Mouse (Mus musculus) MEL (cell line): ENCODE results near the gene Spdye4b.
"Not testable (repeated sequence)": the region's sequence is repeated elsewhere in the genome, so short reads cannot be mapped to it uniquely, and the experiment has no call there.

Source experiments
- CHD1 ChIP-seq: IDR thresholded peaks from 2 replicates; pipeline ENCODE4 v1.6.1; 2012; ENCODE audit warnings: low read depth, mild to moderate bottlenecking, inconsistent platforms, low read length, improper control_type of control experiment
- CHD2 ChIP-seq: IDR thresholded peaks from 2 replicates; pipeline ENCODE4 v1.6.1; 2011; ENCODE audit warnings: low read length, improper control_type of control experiment
- CTCF ChIP-seq, 3 experiments: IDR thresholded peaks in 2 of 3; conservative IDR thresholded peaks in 1 of 3; 2 replicates each; pipeline ENCODE4 v1.5.1; 2011 to 2012; ENCODE audit warnings: low read length in 3 of 3, low read depth in 2 of 3, mild to moderate bottlenecking in 2 of 3, improper control_type of control experiment in 1 of 3, inconsistent platforms in 1 of 3, mixed read lengths in 1 of 3, moderate library complexity in 1 of 3; ENCODE audit not compliant: control insufficient read depth in 1 of 3, insufficient read depth in 1 of 3, poor library complexity in 1 of 3, severe bottlenecking in 1 of 3
- E2F4 ChIP-seq: IDR thresholded peaks from 2 replicates; pipeline ENCODE4 v1.6.1; 2011; ENCODE audit warnings: low read depth, low read length, improper control_type of control experiment, borderline replicate concordance
- ELF1 ChIP-seq: IDR thresholded peaks from 2 replicates; pipeline ENCODE4 v1.6.1; 2014; ENCODE audit warnings: low read depth, mild to moderate bottlenecking, inconsistent platforms, low read length, improper control_type of control experiment, moderate library complexity
- EP300 ChIP-seq, 2 experiments: IDR thresholded peaks; 2 replicates each; pipeline ENCODE4 v1.6.1; 2011; ENCODE audit warnings: improper control_type of control experiment in 2 of 2, low read length in 2 of 2, low read depth in 1 of 2, mild to moderate bottlenecking in 1 of 2
- POLR2A ChIP-seq, 2 experiments: IDR thresholded peaks; 2 replicates each; pipeline ENCODE4 v1.6.1; 2011 to 2012; ENCODE audit warnings: low read length in 2 of 2, mild to moderate bottlenecking in 2 of 2, control low read depth in 1 of 2, improper control_type of control experiment in 1 of 2, low read depth in 1 of 2, moderate library complexity in 1 of 2; ENCODE audit not compliant: control insufficient read depth in 1 of 2, insufficient read depth in 1 of 2, poor library complexity in 1 of 2
- TCF12 ChIP-seq: IDR thresholded peaks from 2 replicates; pipeline ENCODE4 v1.6.1; 2014; ENCODE audit warnings: low read depth, mild to moderate bottlenecking, inconsistent platforms, low read length, improper control_type of control experiment, moderate library complexity

GRCm38 (mm10) chr5:143194747-143195146 lies 13.9 kb downstream of the Spdye4b start:
- not testable (repeated sequence) for TF ChIP-seq E2F4; EP300 (IDR thresholded peaks at IDR 0.05; ENCODE audit: low read depth in 1 of 2, low read length in 2 of 2); CHD1; POLR2A (IDR thresholded peaks at IDR 0.05; ENCODE audit: control insufficient read depth in 1 of 2, insufficient read depth in 1 of 2, low read depth in 1 of 2, low read length in 2 of 2, poor library complexity in 1 of 2); TCF12; ELF1; CTCF (IDR thresholded peaks at IDR 0.05 in 2 of 3, conservative IDR thresholded peaks at IDR 0.05 in 1 of 3; ENCODE audit: control insufficient read depth in 1 of 3, insufficient read depth in 1 of 3, low read depth in 2 of 3, low read length in 3 of 3, poor library complexity in 1 of 3, severe bottlenecking in 1 of 3); CHD2
